Mouse (Mus musculus) lung, embryonic 14.5 days (tissue): ENCODE results near the gene Ptprz1. TPM values are rescaled to one million over a fixed set of nuclear protein-coding genes. Genes with fewer than 3 reads are reported as not detected.
A peak's percentile ranks its signal among the peaks of the same experiment; 100 is the strongest.

Experiments used
- ATAC-seq: fragments of 200-750 bp; cut with Nextera tagmentation; 2 replicates; pipeline ENCODE4 v1.8.0; 2017; ENCODE audit warnings: mild to moderate bottlenecking, moderate TSS enrichment, moderate library complexity; ENCODE audit not compliant: insufficient read depth
- DNase-seq: peaks from one replicate; pipeline ENCODE4 v3.0.0-alpha.2; 2015
- H3K27ac ChIP-seq: fragments of 300-500 bp; sonication (generic); 2 replicates; pipeline ENCODE4 v1.5.1; 2014; ENCODE audit warnings: low read depth, mild to moderate bottlenecking, moderate library complexity
- H3K27me3 ChIP-seq: fragments of 300-500 bp; sonication (generic); 2 replicates; pipeline ENCODE4 v1.6.1; 2014; ENCODE audit warnings: low read length, control low read depth; ENCODE audit not compliant: insufficient read depth
- H3K36me3 ChIP-seq: fragments of 300-500 bp; sonication (generic); 2 replicates; pipeline ENCODE4 v1.6.1; 2014; ENCODE audit warnings: control low read depth; ENCODE audit not compliant: insufficient read depth
- H3K4me1 ChIP-seq: fragments of 300-500 bp; sonication (generic); 2 replicates; pipeline ENCODE4 v1.6.1; 2014; ENCODE audit warnings: antibody characterized with exemption, control low read depth; ENCODE audit not compliant: insufficient read depth
- H3K4me2 ChIP-seq: fragments of 300-500 bp; sonication (generic); 2 replicates; pipeline ENCODE4 v1.6.1; 2014; ENCODE audit warnings: mild to moderate bottlenecking
- H3K4me3 ChIP-seq: fragments of 300-500 bp; sonication (generic); 2 replicates; pipeline ENCODE4 v1.5.1; 2014; ENCODE audit warnings: low read depth, low read length
- H3K9ac ChIP-seq: fragments of 300-500 bp; sonication (generic); 2 replicates; pipeline ENCODE4 v1.6.1; 2014
- H3K9me3 ChIP-seq: fragments of 300-500 bp; sonication (generic); 2 replicates; pipeline ENCODE4 v1.6.1; 2016; ENCODE audit warnings: low read depth, low read length, control low read depth
- CTCF ChIP-seq: IDR thresholded peaks from 2 replicates; pipeline ENCODE4 v1.5.1; 2016; ENCODE audit warnings: antibody characterized with exemption, low read depth
- WGBS: fragments of 180-500 bp; shearing (Covaris S2); extraction: QIAGEN DNeasy Blood & Tissue Kit; methylation state at CpG from one replicate; pipeline ENCODE4 v1.1.7; 2014; 5-methylcytosine and 5-hydroxymethylcytosine counted together
- polyA plus RNA-seq: library from polyadenylated mRNA; unstranded; fragments of >200 nt; fragmentation: Nextera tagmentation; extraction: Ambion mirVana; gene quantifications from 2 replicates; pipeline ENCODE4 v1.2.1, GENCODE M21; 2014

Gene Ptprz1
- 1.8 and 2.3 TPM in 2 replicates for polyA plus RNA-seq

- TF ChIP-seq CTCF: no peak
- DNase-seq (peak; percentile 83), ATAC-seq (peak; percentile 96)
- no peaks in the 10 kb centered on the region for H3K4me1 ChIP-seq
- peak within 1 kb of the TSS; percentile 88 for H3K4me2 ChIP-seq
- H3K4me3 ChIP-seq: peak within 1 kb of the TSS; percentile 52
- no peaks in the 10 kb centered on the region for H3K9me3 ChIP-seq
- H3K27ac ChIP-seq: no peak within 1 kb of the TSS
- H3K9ac ChIP-seq: peak within 1 kb of the TSS; percentile 48
- WGBS: 1% methylated on average over 42 of the region's 44 CpGs
- H3K27me3 ChIP-seq: peaks cover 11% of the 10 kb centered on the region
- H3K36me3 ChIP-seq: no peaks in the 10 kb centered on the region
Measured at GRCm38 (mm10) chr6:22874781-22875613, at the start of gene Ptprz1. Gene Ptprz1, plus strand, starts transcription at chr6:22875502.

- H3K9ac ChIP-seq: no peak overlapping the region
- H3K4me2 ChIP-seq: no peak overlapping the region
- H3K9me3 ChIP-seq: no peaks in the 10 kb centered on the region
- no peak for ATAC-seq
- DNase-seq: no peak
- H3K4me3 ChIP-seq: no peak overlapping the region
- no peak overlapping the region for H3K27ac ChIP-seq
- H3K27me3 ChIP-seq: no peaks in the 10 kb centered on the region
- WGBS: 52% methylated on average over 7 of the region's 7 CpGs
- no peak for TF ChIP-seq CTCF
- no peaks in the 10 kb centered on the region for H3K36me3 ChIP-seq
- no peaks in the 10 kb centered on the region for H3K4me1 ChIP-seq
Measured at GRCm38 (mm10) chr6:22833637-22834036, 41.7 kb upstream of the Ptprz1 start.

GRCm38 (mm10) chr6:22834100-22834970 lies 41.0 kb upstream of the Ptprz1 start:
- no peak for DNase-seq
- 84% methylated on average over 19 of the region's 19 CpGs for WGBS
- no peaks in the 10 kb centered on the region for H3K9me3 ChIP-seq

DNA sequence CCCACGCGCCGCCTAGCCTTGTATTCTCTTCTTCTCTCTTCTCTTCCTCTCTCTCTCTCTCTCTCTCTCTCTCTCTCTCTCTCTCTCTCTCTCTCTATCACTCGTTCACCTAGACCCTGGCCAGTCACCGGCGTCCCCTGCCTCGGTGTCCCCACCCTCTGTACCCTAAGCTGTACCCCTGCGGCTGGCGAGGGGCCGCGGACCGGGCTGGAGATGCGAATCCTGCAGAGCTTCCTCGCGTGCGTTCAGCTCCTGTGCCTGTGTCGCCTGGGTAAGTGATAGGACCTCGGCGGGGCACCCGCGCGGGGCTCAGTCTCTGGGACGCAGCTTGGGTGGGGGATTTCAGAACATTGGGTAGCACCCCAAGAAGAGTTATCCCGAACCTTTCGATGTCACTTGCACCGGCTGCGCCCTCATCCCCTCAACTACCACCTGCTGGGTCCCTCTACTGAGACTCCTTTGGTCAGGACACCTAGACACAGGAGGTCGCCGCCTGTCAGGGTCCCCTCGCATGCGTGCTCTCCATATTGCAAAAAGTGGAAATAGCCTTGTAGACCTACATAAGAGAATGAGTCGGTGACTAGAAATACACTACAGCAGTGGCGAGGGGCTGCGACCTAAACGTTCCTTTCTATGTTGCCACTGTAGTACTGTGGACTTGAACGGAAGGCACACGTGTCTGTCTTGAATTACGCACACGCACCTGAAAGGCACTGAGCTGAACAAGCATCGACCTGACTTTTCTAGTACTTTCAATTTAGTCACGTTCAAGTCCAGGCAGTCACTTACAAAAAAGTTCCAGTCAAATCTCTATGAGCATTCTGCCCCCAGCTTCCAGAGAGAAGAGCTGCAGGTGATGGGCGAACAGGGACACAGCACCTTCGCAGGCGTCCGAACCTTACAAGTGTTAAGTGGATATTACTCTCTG lies 576 bp downstream of the Ptprz1 start:
- ATAC-seq: peak; percentile 73
- H3K4me1 ChIP-seq: no peaks in the 10 kb centered on the region
- H3K9ac ChIP-seq: peak overlapping the region; percentile 48
- DNase-seq: peak; percentile 13
- no peak overlapping the region for H3K27ac ChIP-seq
- 3% methylated on average over 45 of the region's 45 CpGs for WGBS
- peak overlapping the region; percentile 52 for H3K4me3 ChIP-seq
- H3K36me3 ChIP-seq: no peaks in the 10 kb centered on the region
- 0 out of 2 replicates have a peak, but pooled peaks have one; percentile 8 for TF ChIP-seq CTCF
- peak overlapping the region; percentile 88 for H3K4me2 ChIP-seq
- H3K9me3 ChIP-seq: no peaks in the 10 kb centered on the region
- H3K27me3 ChIP-seq: peaks cover 11% of the 10 kb centered on the region

More at GRCm38 (mm10) chr6:22834100-22834970, 41.0 kb upstream of the Ptprz1 start:
- TF ChIP-seq CTCF: no peak
- Histone ChIP-seq H3K27me3 (no peaks in the 10 kb centered on the region), H3K9ac (no peak overlapping the region), H3K4me1 (no peaks in the 10 kb centered on the region), H3K4me2 (no peak overlapping the region), H3K27ac (no peak overlapping the region), H3K4me3 (no peak overlapping the region), H3K36me3 (no peaks in the 10 kb centered on the region)
- ATAC-seq: no peak

DNA sequence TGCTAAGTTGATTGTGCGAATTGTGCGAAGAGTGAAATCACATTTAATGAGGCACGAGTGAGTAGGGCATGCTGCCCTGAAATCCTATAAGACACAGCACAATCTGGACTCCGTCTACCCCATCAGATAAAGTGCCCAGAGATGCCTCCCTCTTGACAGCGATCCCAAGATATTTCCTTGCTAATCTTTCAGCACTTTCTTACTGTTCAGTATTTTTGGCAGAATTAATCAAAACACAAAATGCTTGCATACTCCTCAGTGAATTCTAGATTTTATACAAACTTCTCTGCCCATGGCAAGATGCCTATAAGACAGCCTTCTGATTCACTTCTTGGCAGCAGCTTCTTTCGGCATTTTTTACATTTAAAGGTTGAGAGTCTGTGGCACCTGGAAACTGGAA lies 12.7 kb downstream of the Ptprz1 start:
- Histone ChIP-seq H3K9me3 (no peaks in the 10 kb centered on the region), H3K9ac (no peak overlapping the region), H3K36me3 (no peaks in the 10 kb centered on the region), H3K27ac (no peak overlapping the region), H3K4me1 (no peaks in the 10 kb centered on the region), H3K27me3 (no peaks in the 10 kb centered on the region), H3K4me3 (no peak overlapping the region), H3K4me2 (no peak overlapping the region)
- 80% methylated on average over 6 of the region's 6 CpGs for WGBS
- no peak for DNase-seq
- no peak for TF ChIP-seq CTCF
- no peak for ATAC-seq

DNA sequence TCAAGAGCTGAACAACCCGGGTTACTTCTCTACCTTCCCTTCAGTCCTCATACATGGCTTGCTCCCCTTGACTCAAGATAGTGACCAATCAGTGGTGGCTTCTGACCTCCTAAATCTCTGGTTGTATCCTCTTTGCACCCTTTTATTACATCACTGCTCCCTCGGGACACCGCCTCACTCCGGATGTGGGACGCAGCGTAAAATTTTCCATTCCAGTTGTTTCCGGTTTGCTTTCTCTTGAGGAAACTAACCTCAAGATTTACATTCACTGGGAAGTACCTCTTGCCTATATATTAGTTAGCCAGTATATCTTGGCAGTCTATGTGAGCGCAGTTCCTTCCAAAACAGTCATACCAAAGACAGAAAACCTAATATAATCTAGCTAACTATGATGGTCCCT lies 14.0 kb downstream of the Ptprz1 start:
- Histone ChIP-seq H3K4me3 (no peak overlapping the region), H3K4me2 (no peak overlapping the region), H3K9ac (no peak overlapping the region), H3K27ac (no peak overlapping the region), H3K27me3 (no peaks in the 10 kb centered on the region), H3K36me3 (no peaks in the 10 kb centered on the region), H3K4me1 (no peaks in the 10 kb centered on the region), H3K9me3 (no peaks in the 10 kb centered on the region)
- DNase-seq (no peak), ATAC-seq (no peak)
- TF ChIP-seq CTCF: no peak
- WGBS: 93% methylated on average over 8 of the region's 8 CpGs
